Mouse (Mus musculus) megakaryocyte, embryonic 14.5 days (primary cell): ENCODE results near the gene Usp30. TPM values are rescaled to one million over a fixed set of nuclear protein-coding genes. Genes with fewer than 3 reads are reported as not detected.

ENCODE experiments used
- H3K27me3 ChIP-seq: replicated peaks from 2 replicates; pipeline ENCODE3; 2012; ENCODE audit warnings: inconsistent platforms
- H3K36me3 ChIP-seq: replicated peaks from 2 replicates; pipeline ENCODE3; 2012; ENCODE audit warnings: low read length, inconsistent platforms, mixed read lengths
- H3K4me1 ChIP-seq: 2 replicates; pipeline ENCODE4 v1.6.1; 2012; ENCODE audit warnings: inconsistent platforms
- H3K4me3 ChIP-seq: replicated peaks from 2 replicates; pipeline ENCODE3; 2012; ENCODE audit warnings: moderate library complexity, mild to moderate bottlenecking, inconsistent platforms
- H3K9me3 ChIP-seq: 2 replicates; pipeline ENCODE4 v1.6.1; 2012; ENCODE audit warnings: inconsistent platforms
- FLI1 ChIP-seq: IDR thresholded peaks from 2 replicates; pipeline ENCODE4 v1.6.1; 2012; ENCODE audit warnings: low read length, inconsistent platforms, mixed read lengths
- GATA1 ChIP-seq: IDR thresholded peaks from 3 replicates; pipeline ENCODE4 v1.6.1; 2012; ENCODE audit warnings: mixed read lengths, low read length, inconsistent platforms, borderline replicate concordance
- polyA plus RNA-seq: library from polyadenylated mRNA; stranded (reverse); fragments of >175 nt; gene quantifications from 2 replicates; pipeline ENCODE4 v1.2.3, GENCODE M21; 2012; ENCODE audit warnings: low replicate concordance; ENCODE audit not compliant: insufficient read depth

The Usp30 gene
- polyA plus RNA-seq, 1 experiment: 5.6 TPM

DNA sequence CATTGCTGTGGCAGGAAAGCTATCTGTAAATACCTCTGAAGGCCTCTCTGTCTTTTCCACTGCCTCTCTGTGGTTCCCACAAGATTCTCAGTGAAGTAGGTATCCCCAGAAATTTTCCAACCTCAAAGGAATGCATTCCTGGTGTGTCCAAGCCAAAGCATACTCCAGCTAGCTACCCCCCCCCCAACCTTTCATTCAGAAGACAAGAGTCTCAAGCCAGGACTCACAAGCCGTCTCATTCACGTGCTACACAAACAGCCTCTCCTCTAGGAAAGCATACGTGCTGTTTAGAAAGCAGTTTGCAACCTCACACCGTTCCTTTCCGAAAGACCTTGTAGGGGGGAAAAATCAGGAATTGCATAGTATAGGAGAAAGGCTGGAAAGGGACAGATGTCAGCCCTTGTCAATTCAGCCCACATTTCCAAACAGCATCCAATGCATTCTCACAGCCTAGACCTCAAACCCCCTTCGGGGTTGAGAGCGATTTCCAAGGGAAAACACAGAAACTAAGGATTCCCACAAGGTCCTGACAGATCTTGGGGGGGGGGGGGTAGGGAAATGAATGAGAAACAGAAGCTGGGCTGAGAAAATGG, 25.3 kb downstream of the Usp30 start:
- H3K9me3 ChIP-seq: peaks cover 10% of the 10 kb centered on the region; the same call in 1 of the 2 replicates
- H3K4me1 ChIP-seq: peaks cover 10% of the 10 kb centered on the region
- TF ChIP-seq GATA1: no peak
- TF ChIP-seq FLI1: no peak
- peak overlapping the region; percentile 86 for H3K4me3 ChIP-seq
- no peaks in the 10 kb centered on the region for H3K36me3 ChIP-seq
- peaks cover 46% of the 10 kb centered on the region for H3K27me3 ChIP-seq

DNA sequence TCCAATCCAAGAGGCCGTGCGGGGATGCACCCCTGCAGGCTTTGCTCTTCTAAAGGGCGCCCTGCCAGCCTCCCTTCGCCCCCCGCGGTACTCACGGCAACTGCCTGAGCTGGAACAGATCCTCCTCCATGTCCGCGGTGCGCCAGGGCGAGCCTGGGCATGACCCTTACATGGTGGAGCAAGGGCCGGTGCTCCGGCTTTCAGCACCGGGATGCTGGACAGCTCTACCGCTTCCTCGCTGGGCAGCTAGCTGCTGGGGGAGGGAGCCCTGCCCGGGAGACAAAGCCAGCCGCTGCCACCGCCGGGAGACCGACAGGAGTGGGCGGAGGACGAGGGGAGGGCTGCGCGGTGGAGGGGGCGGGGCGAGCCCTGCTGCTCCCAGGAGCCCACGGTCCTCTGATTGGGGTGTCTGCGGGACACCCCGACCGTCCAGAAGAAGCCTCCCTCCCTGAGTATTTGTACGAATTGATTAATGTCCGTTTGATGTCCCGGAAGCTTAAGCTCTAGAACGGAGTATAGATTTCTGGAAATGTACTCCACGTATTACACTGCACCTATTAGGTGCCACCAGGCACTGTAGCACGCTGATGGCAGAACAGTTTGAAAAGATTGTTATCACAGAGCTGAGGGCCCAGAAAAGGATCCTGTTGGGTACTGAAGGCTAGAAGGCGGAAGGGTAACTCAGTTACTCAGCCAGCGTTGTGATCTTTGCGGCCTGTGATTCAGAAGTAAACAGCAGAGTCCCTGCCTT, 26.0 kb downstream of the Usp30 start, which contains the start of gene Svop:
TSS of gene Svop (minus strand) at position 514 of the 751 bp plus-strand sequence.
- Histone ChIP-seq H3K9me3 (peaks cover 10% of the 10 kb centered on the region; the same call in 1 of the 2 replicates), H3K4me3 (peak within 1 kb of the TSS; percentile 86), H3K36me3 (no peaks in the 10 kb centered on the region), H3K4me1 (peaks cover 10% of the 10 kb centered on the region), H3K27me3 (peaks cover 45% of the 10 kb centered on the region)
- TF ChIP-seq FLI1 (no peak), GATA1 (no peak)

DNA sequence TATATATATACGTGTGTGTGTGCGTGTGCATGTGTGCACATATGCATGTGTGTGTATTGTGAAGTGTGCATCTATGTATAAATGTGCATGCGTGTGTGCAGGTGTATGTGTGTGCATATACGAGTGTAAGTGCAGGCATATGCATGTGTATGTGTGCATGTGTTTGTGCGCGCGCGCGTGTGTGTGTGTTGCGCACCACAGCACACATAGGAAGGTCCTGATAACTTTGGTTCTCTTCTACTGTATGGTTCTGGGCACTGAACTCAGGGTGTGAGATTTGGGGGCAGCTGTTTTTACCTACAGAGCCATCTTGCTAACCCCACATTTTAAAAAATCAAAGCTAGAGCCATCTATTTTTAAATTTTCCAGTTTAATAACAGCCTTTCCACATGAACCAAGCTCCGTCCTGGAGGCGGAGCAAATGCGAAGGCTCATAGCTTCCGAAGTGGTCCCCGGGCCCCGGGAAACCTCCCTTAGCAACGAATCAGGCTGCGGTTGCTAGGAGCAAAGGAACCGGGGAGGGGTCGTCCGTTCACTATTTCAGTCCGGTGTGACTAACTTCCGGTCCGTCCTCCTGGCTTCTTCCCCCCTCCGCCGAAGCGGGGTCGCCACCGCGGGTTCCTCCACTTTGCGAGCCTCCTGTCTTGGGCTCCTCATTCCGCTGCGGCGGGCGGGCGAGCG, 34.6 kb downstream of the Usp30 start:
- Histone ChIP-seq H3K36me3 (peaks cover 15% of the 10 kb centered on the region), H3K4me1 (peaks cover 41% of the 10 kb centered on the region), H3K9me3 (no peaks in the 10 kb centered on the region), H3K4me3 (peak overlapping the region; percentile 94), H3K27me3 (peaks cover 7% of the 10 kb centered on the region)
- TF ChIP-seq GATA1 (no peak), FLI1 (peak; percentile 46; the same call in 1 of the 2 replicates)

DNA sequence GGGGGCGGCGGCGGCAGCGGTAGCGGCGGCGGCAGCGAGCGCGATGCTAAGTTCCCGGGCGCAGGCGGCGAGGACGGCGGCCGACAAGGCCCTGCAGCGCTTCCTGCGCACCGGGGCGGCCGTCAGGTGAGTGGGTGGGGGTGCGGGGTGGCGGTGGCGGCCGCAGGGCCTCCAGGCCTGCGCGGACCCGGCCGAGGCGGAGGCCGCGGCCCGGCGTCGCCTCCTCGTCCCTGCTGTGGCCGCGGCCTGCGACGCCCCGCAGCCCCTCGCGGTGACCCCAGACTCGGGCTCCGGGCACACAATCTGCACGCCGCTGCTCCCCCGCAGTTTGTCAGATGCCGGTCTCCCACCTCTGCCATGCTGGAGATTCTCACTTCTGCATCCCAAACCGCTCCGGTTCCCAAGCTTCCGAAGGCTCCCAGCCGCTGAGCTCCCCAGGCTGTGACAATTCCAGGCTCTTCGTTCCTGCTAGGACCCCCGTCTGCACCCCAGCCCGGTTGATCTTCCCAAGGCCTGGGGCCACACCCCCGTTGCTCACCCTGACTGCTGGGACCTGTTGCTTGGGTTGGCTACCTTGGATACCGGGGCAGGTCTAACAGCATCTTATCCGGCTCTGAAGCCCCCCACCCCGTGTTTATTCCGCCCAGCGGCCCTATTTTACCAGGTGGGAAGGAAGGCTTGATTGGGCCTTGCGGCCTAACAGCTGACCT, 35.3 kb downstream of the Usp30 start:
- H3K4me1 ChIP-seq: peaks cover 41% of the 10 kb centered on the region
- H3K27me3 ChIP-seq: peaks cover 3% of the 10 kb centered on the region
- no peak for TF ChIP-seq FLI1
- TF ChIP-seq GATA1: no peak
- H3K36me3 ChIP-seq: peaks cover 22% of the 10 kb centered on the region
- H3K4me3 ChIP-seq: peak overlapping the region; percentile 94
- H3K9me3 ChIP-seq: no peaks in the 10 kb centered on the region

DNA sequence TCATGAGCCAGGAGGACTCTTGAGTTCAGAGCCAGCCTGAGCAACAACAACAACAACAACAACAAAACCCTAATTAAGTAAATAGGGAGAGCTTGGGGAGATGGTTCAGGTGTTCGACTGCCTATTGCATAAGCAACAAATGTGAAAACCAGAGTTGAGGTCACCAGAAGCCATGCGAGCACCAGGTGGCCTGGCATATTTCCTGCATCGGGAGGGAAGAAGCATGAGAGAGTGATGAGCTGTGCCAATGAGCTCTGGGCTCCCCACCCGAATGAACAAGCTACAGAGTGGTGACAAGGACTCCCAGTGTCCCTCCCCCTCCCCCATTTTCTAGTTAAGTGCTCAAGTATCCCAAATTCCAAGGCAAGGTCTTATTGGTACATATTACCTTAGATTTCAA, 36.6 kb downstream of the Usp30 start:
- Histone ChIP-seq H3K36me3 (peaks cover 35% of the 10 kb centered on the region), H3K4me3 (no peak overlapping the region), H3K9me3 (no peaks in the 10 kb centered on the region), H3K4me1 (peaks cover 41% of the 10 kb centered on the region), H3K27me3 (peaks cover 2% of the 10 kb centered on the region)
- TF ChIP-seq GATA1 (no peak), FLI1 (no peak)

DNA sequence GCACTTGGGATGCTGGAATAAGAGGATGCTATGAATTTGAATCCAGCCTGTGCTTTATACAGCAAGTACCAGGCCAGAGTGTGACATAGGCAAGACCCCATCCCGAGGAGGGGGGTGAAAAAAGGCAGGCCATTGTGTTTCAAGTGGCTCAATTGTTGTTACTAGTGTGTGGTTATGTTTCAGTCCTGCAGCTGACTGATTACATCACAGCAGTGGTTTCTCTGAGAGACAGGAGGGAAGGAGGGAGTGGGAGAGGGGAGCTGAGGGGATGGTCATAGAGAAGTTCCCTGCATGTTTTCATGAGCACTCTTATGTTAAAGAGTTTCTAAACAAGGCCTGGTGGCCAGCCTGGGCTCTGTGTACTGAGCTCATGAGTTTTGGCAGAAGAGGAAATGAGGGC, 37.5 kb downstream of the Usp30 start:
- Histone ChIP-seq H3K27me3 (no peaks in the 10 kb centered on the region), H3K9me3 (no peaks in the 10 kb centered on the region), H3K36me3 (peaks cover 42% of the 10 kb centered on the region), H3K4me1 (peaks cover 41% of the 10 kb centered on the region), H3K4me3 (peak overlapping the region; percentile 53)
- TF ChIP-seq FLI1 (no peak), GATA1 (no peak)

DNA sequence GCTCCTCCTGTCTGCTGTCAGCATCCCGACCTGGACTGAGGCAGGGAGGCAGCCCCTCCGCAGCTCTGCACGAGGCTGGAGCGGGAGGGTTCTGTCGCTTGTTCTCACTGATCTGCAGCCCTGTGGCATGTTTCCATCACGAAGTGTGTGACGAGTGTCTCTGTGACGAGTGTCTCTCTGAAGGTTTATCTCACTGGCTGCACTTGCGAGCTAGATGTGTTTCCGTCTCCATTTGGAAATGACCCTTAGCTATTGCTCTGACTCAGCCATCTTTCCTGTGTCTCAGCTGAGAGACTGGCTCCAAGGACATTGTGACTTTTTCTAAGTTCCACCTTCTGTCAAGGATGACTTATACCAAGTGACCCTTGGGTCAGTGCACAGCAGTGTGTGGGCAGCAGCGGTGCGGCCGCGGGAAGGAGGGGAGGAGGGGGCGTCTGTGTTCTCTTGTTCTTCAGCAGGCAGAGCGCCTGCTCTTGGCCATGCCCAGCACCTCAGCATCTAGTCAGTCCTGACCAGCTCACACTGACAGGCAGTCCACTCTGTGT, 41.2 kb downstream of the Usp30 start:
- peaks cover 78% of the 10 kb centered on the region for H3K36me3 ChIP-seq
- H3K27me3 ChIP-seq: no peaks in the 10 kb centered on the region
- no peak overlapping the region for H3K4me3 ChIP-seq
- H3K4me1 ChIP-seq: peaks cover 23% of the 10 kb centered on the region
- H3K9me3 ChIP-seq: peaks cover 18% of the 10 kb centered on the region
- no peak for TF ChIP-seq FLI1
- no peak for TF ChIP-seq GATA1

DNA sequence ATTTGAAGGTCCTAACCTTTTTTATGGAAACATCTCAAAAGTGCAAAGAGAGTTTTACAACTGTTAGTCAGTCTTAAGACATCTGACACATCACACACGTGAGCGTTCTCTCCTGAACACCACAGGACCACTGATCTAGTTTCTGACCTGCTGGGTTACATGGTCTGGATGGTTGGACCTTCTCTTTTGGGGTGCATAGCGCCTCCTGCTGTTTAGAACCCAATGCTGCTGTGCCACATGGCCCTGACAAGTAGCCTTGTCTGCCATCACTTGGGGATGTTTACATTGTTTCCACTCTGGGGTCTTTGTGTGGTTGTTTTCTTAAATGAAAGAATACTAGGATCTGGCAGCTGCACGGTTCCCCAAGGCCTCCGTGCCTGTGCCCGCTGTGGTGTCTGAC, 48.1 kb downstream of the Usp30 start:
- peaks cover 16% of the 10 kb centered on the region; the same call in 1 of the 2 replicates for H3K4me1 ChIP-seq
- H3K4me3 ChIP-seq: no peak overlapping the region
- H3K27me3 ChIP-seq: peaks cover 3% of the 10 kb centered on the region
- TF ChIP-seq FLI1 (no peak), GATA1 (no peak)
- peaks cover 93% of the 10 kb centered on the region for H3K36me3 ChIP-seq
- peaks cover 16% of the 10 kb centered on the region for H3K9me3 ChIP-seq

DNA sequence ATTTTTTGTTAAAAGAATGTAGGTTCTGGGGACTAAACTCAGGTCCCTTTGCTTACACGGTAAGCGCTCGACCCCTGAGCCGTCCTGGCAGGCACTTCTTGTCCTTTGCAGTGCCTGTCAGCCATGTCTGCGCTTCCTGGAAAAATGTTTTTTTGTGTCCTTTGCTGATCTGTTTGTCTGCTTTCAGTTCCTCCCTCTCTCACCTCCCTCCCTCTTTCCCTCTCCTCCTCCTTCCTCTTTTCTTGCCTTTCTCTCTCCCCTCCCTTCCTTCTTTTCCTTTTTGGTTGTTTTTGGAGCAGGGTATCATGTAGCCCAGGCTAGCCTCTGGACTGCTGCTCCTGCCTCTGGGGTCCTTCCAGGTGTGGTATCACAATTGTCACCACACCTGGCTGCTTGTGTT, 49.8 kb downstream of the Usp30 start:
- Histone ChIP-seq H3K4me1 (peaks cover 19% of the 10 kb centered on the region; the same call in 1 of the 2 replicates), H3K9me3 (no peaks in the 10 kb centered on the region), H3K4me3 (no peak overlapping the region), H3K27me3 (peaks cover 6% of the 10 kb centered on the region), H3K36me3 (peaks cover 93% of the 10 kb centered on the region)
- TF ChIP-seq GATA1 (no peak), FLI1 (no peak)
